Mouse (Mus musculus): ENCODE measurements at regions not wholly inside any gene's neighbourhood (a gene's known extent, or its start where the extent isn't known, plus 50 kb on each side); places are given as distances from the start of the nearest gene placed in this dataset.

- DNase-seq, result no peak
Measured at GRCm38 (mm10) chr2:12697209-12697608, 226.6 kb upstream of the Pter start.

GRCm38 (mm10) chr2:12699331-12699730 is 224.5 kb upstream of the Pter start:
- DNase-seq, result no peak

- DNase-seq, result no peak
Measured at GRCm38 (mm10) chr2:12707514-12707913, 216.3 kb upstream of the Pter start.

GRCm38 (mm10) chr2:12709156-12709923 is 214.5 kb upstream of the Pter start:
- peak; percentile 49 for DNase-seq

GRCm38 (mm10) chr2:12709924-12710240 is 214.0 kb upstream of the Pter start:
- DNase-seq, result no peak

GRCm38 (mm10) chr2:12716124-12717012 is 207.5 kb upstream of the Pter start:
- no peak for DNase-seq

- DNase-seq, result no peak
Measured at GRCm38 (mm10) chr2:12729251-12729650, 194.6 kb upstream of the Pter start.

- no peak for DNase-seq
Measured at GRCm38 (mm10) chr2:12737140-12737539, 186.7 kb upstream of the Pter start.

- DNase-seq, result no peak
Measured at GRCm38 (mm10) chr2:12746856-12747255, 177.0 kb upstream of the Pter start.

- no peak for DNase-seq
Measured at GRCm38 (mm10) chr2:12758816-12759215, 165.0 kb upstream of the Pter start.

GRCm38 (mm10) chr2:12759931-12760330 is 163.9 kb upstream of the Pter start:
- no peak for DNase-seq

- no peak for DNase-seq
Measured at GRCm38 (mm10) chr2:12761461-12761860, 162.4 kb upstream of the Pter start.

- no peak for DNase-seq
Measured at GRCm38 (mm10) chr2:12764510-12764909, 159.3 kb upstream of the Pter start.

- no peak for DNase-seq
Measured at GRCm38 (mm10) chr2:12765336-12765735, 158.5 kb upstream of the Pter start.

GRCm38 (mm10) chr2:12776866-12777265 is 147.0 kb upstream of the Pter start:
- DNase-seq, result no peak

- no peak for DNase-seq
Measured at GRCm38 (mm10) chr2:12777696-12778095, 146.1 kb upstream of the Pter start.

GRCm38 (mm10) chr2:12792596-12792995 is 131.2 kb upstream of the Pter start:
- DNase-seq, result no peak

- no peak for DNase-seq
Measured at GRCm38 (mm10) chr2:12797615-12798169, 126.1 kb upstream of the Pter start.

GRCm38 (mm10) chr2:12799153-12799925 is 124.5 kb upstream of the Pter start:
- DNase-seq, result no peak

GRCm38 (mm10) chr2:12802667-12803066 is 121.2 kb upstream of the Pter start:
- no peak for DNase-seq

GRCm38 (mm10) chr2:12805096-12805495 is 118.7 kb upstream of the Pter start:
- no peak for DNase-seq

- DNase-seq, result no peak
Measured at GRCm38 (mm10) chr2:12808466-12808865, 115.4 kb upstream of the Pter start.

- DNase-seq, result no peak
Measured at GRCm38 (mm10) chr2:12815339-12815738, 108.5 kb upstream of the Pter start.

Data from thymus, postnatal 4 days (tissue).